12 mouse cellular contexts compared by ENCODE assay signal in genomic region chr7:68908401-68908834, GRCm38 (mm10).
A peak's percentile ranks its signal among the peaks of the same experiment; 100 is the strongest.
DNase-seq lines count a peak whose midpoint lies in the region; ATAC-seq and TF ChIP-seq lines count a peak whose summit lies in the region.
"Had no signal": no experiment of that assay in that cellular context is flagged by ENCODE, and none has a peak within 500 bp of the region (broad histone marks: within the 10 kb centered on the region; RNA-seq: fewer than 3 reads in every experiment).

No protein-coding gene starts in this region.

- H3K4me1 ChIP-seq in hindbrain, embryonic 14.5 days (replicated peaks; ENCODE audit: control insufficient read depth, insufficient read depth, low read length) = peaks cover 8% of the 10 kb centered on the region; the same call in 1 of the 2 replicates
- no peaks in the 10 kb centered on the region for H3K4me1 ChIP-seq in midbrain, postnatal 0 days (ENCODE audit: insufficient read depth, low read length)
- H3K4me1 ChIP-seq: embryonic facial prominence, embryonic 13.5 days had no signal

- TF ChIP-seq CTCF in brain, embryonic 14.5 days (IDR thresholded peaks at IDR 0.05; ENCODE audit: borderline replicate concordance, extremely low read depth, insufficient read depth, insufficient read length) = no peak
- no peak for TF ChIP-seq CTCF in midbrain, postnatal 0 days (IDR thresholded peaks at IDR 0.05)

- H3K36me3 ChIP-seq in hindbrain, embryonic 14.5 days (replicated peaks; ENCODE audit: control insufficient read depth, insufficient read depth) = no peaks in the 10 kb centered on the region
- H3K36me3 ChIP-seq in midbrain, postnatal 0 days (ENCODE audit: insufficient read depth, low read length) = no peaks in the 10 kb centered on the region
- H3K36me3 ChIP-seq: embryonic facial prominence, embryonic 13.5 days had no signal

- TF ChIP-seq POLR2A in brain, embryonic 14.5 days (IDR thresholded peaks at IDR 0.05; ENCODE audit: borderline replicate concordance, extremely low read depth, insufficient read depth, insufficient read length, poor library complexity, severe bottlenecking) = no peak

- H3K27ac ChIP-seq in hindbrain, embryonic 14.5 days = 0 out of 2 replicates have a peak overlapping the region, but pooled peaks have one; percentile 41
- 0 out of 2 replicates have a peak overlapping the region, but pooled peaks have one; percentile 39 for H3K27ac ChIP-seq in midbrain, postnatal 0 days (ENCODE audit: low read depth, low read length)
- H3K27ac ChIP-seq: embryonic facial prominence, embryonic 13.5 days had no signal

- 30% methylated on average over 1 of the region's 1 CpGs for WGBS in hindbrain, embryonic 14.5 days
- 63% methylated on average over 1 of the region's 1 CpGs for WGBS in midbrain, postnatal 0 days

- H3K9me3 ChIP-seq in hindbrain, embryonic 14.5 days (ENCODE audit: control insufficient read depth, low read length) = no peaks in the 10 kb centered on the region
- no peaks in the 10 kb centered on the region for H3K9me3 ChIP-seq in midbrain, postnatal 0 days (ENCODE audit: low read length)
- H3K9me3 ChIP-seq: embryonic facial prominence, embryonic 13.5 days had no signal

- no peak overlapping the region for H3K4me2 ChIP-seq in hindbrain, embryonic 14.5 days (replicated peaks)
- no peak overlapping the region for H3K4me2 ChIP-seq in midbrain, postnatal 0 days (ENCODE audit: low read depth, low read length, poor library complexity, severe bottlenecking)
- H3K4me2 ChIP-seq: embryonic facial prominence, embryonic 13.5 days had no signal

- H3K9ac ChIP-seq in hindbrain, embryonic 14.5 days = no peak overlapping the region
- no peak overlapping the region for H3K9ac ChIP-seq in midbrain, postnatal 0 days (replicated peaks; ENCODE audit: low read length, poor library complexity, severe bottlenecking)
- H3K9ac ChIP-seq: embryonic facial prominence, embryonic 13.5 days had no signal

- no peak overlapping the region for H3K4me3 ChIP-seq in hindbrain, embryonic 14.5 days (replicated peaks; ENCODE audit: low read length)
- H3K4me3 ChIP-seq in midbrain, postnatal 0 days (ENCODE audit: low read depth, low read length) = no peak overlapping the region
- H3K4me3 ChIP-seq: embryonic facial prominence, embryonic 13.5 days had no signal

- peak; percentile 52; the same call in 1 of the 2 replicates for ATAC-seq in hindbrain, embryonic 14.5 days (ENCODE audit: low FRiP score)
- peak; percentile 68; the same call in 1 of the 2 replicates for ATAC-seq in midbrain, postnatal 0 days (ENCODE audit: low FRiP score)

- peak; percentile 24 for DNase-seq in layer of hippocampus, adult 9-11 months
- no peak for DNase-seq in layer of hippocampus, postnatal 36 days
- peak; percentile 79 for DNase-seq in brain, embryonic 14.5 days (ENCODE audit: low read depth)
- DNase-seq in hindbrain, embryonic 14.5 days (ENCODE audit: low spot score) = no peak
- DNase-seq in midbrain, postnatal 0 days (ENCODE audit: low spot score) = peak; percentile 58
- no peak for DNase-seq in T-cell, adult 2 months (ENCODE audit: low spot score)
- no peak for DNase-seq in ovary, postnatal 36 days (ENCODE audit: low spot score)
- no peak for DNase-seq in heart, postnatal 4 days
- DNase-seq: B cell, adult 2 months; cerebellum, postnatal 25 days; kidney, postnatal 10 days had no signal

- no peaks in the 10 kb centered on the region for H3K27me3 ChIP-seq in hindbrain, embryonic 14.5 days (ENCODE audit: control insufficient read depth, insufficient read depth, low read length)
- H3K27me3 ChIP-seq in midbrain, postnatal 0 days (ENCODE audit: insufficient read depth, low read length) = no peaks in the 10 kb centered on the region
- H3K27me3 ChIP-seq: embryonic facial prominence, embryonic 13.5 days had no signal

Comparison
In these comparisons a context has a peak if more than half of its experiments do, and no peak if none do; other contexts are left out.
1. DNase-seq: peak in layer of hippocampus, adult 9-11 months (single experiment), brain, embryonic 14.5 days (single experiment) and midbrain, postnatal 0 days (single experiment); none in layer of hippocampus, postnatal 36 days (0 of 2), hindbrain, embryonic 14.5 days (single experiment), T-cell, adult 2 months (single experiment), ovary, postnatal 36 days (single experiment) and heart, postnatal 4 days (single experiment).